Mouse (Mus musculus) erythroblast, embryonic 14.5 days (primary cell): ENCODE data around the gene Osbpl6. TPM values are rescaled to one million over a fixed set of nuclear protein-coding genes. Genes with fewer than 3 reads are reported as not detected.

ENCODE experiments used
- H3K27me3 ChIP-seq: 2 replicates; pipeline ENCODE4 v1.6.1; 2012; ENCODE audit warnings: inconsistent platforms; ENCODE audit not compliant: control insufficient read depth
- H3K36me3 ChIP-seq: 2 replicates; pipeline ENCODE4 v1.6.1; 2012; ENCODE audit warnings: mild to moderate bottlenecking, inconsistent platforms; ENCODE audit not compliant: control insufficient read depth
- H3K4me1 ChIP-seq: 2 replicates; pipeline ENCODE4 v1.6.1; 2012; ENCODE audit warnings: inconsistent platforms; ENCODE audit not compliant: control insufficient read depth
- H3K4me3 ChIP-seq: replicated peaks from 2 replicates; pipeline ENCODE3; 2012; ENCODE audit warnings: moderate library complexity, mild to moderate bottlenecking, inconsistent platforms
- H3K9me3 ChIP-seq: 2 replicates; pipeline ENCODE4 v1.6.1; 2012; ENCODE audit warnings: low read length, inconsistent platforms, mixed read lengths; ENCODE audit not compliant: control insufficient read depth
- GATA1 ChIP-seq: IDR thresholded peaks from 2 replicates; pipeline ENCODE4 v1.6.1; 2012; ENCODE audit warnings: low read length, inconsistent platforms, mixed read lengths
- TAL1 ChIP-seq: IDR thresholded peaks from 3 replicates; pipeline ENCODE4 v1.6.1; 2012; ENCODE audit warnings: low read length, inconsistent platforms, mixed read lengths
- polyA plus RNA-seq: library from polyadenylated mRNA; stranded (reverse); fragments of >175 nt; gene quantifications from 2 replicates; pipeline ENCODE4 v1.2.3, GENCODE M21; 2012

Gene Osbpl6
- polyA plus RNA-seq, 1 experiment, result not detected

GRCm38 (mm10) chr2:76534932-76535331 is 128.6 kb downstream of the Osbpl6 start:
- Histone ChIP-seq H3K27me3 (no peaks in the 10 kb centered on the region), H3K9me3 (peaks cover 9% of the 10 kb centered on the region), H3K4me3 (no peak overlapping the region), H3K36me3 (no peaks in the 10 kb centered on the region), H3K4me1 (no peaks in the 10 kb centered on the region)
- TF ChIP-seq GATA1, result no peak

- Histone ChIP-seq H3K4me3 (no peak overlapping the region), H3K27me3 (no peaks in the 10 kb centered on the region), H3K36me3 (no peaks in the 10 kb centered on the region), H3K9me3 (peaks cover 9% of the 10 kb centered on the region), H3K4me1 (no peaks in the 10 kb centered on the region)
- TF ChIP-seq GATA1 (no peak), TAL1 (no peak)
These were observed 135.6 kb downstream of the Osbpl6 start for GRCm38 (mm10) chr2:76541900-76542299.

- no peak for TF ChIP-seq TAL1
- no peaks in the 10 kb centered on the region for H3K4me1 ChIP-seq
These were observed 136.6 kb downstream of the Osbpl6 start for GRCm38 (mm10) chr2:76542921-76543320.

GRCm38 (mm10) chr2:76545539-76545938 is 139.2 kb downstream of the Osbpl6 start:
- H3K4me3 ChIP-seq, result no peak overlapping the region
- no peaks in the 10 kb centered on the region for H3K27me3 ChIP-seq

More at GRCm38 (mm10) chr2:76542921-76543320, 136.6 kb downstream of the Osbpl6 start:
- no peaks in the 10 kb centered on the region for H3K27me3 ChIP-seq
- no peaks in the 10 kb centered on the region for H3K36me3 ChIP-seq
- H3K9me3 ChIP-seq, result peaks cover 1% of the 10 kb centered on the region; the same call in 1 of the 2 replicates
- no peak overlapping the region for H3K4me3 ChIP-seq

GRCm38 (mm10) chr2:76548171-76548570 is 141.9 kb downstream of the Osbpl6 start:
- H3K4me3 ChIP-seq, result no peak overlapping the region
- H3K4me1 ChIP-seq, result no peaks in the 10 kb centered on the region
- H3K36me3 ChIP-seq, result no peaks in the 10 kb centered on the region
- TF ChIP-seq TAL1 (no peak), GATA1 (no peak)
- H3K9me3 ChIP-seq, result no peaks in the 10 kb centered on the region
- H3K27me3 ChIP-seq, result no peaks in the 10 kb centered on the region

More at GRCm38 (mm10) chr2:76545539-76545938, 139.2 kb downstream of the Osbpl6 start:
- no peaks in the 10 kb centered on the region for H3K4me1 ChIP-seq
- H3K9me3 ChIP-seq, result no peaks in the 10 kb centered on the region
- TF ChIP-seq GATA1, result no peak
- TF ChIP-seq TAL1, result no peak
- no peaks in the 10 kb centered on the region for H3K36me3 ChIP-seq

- TF ChIP-seq TAL1 (no peak), GATA1 (no peak)
- Histone ChIP-seq H3K9me3 (no peaks in the 10 kb centered on the region), H3K36me3 (no peaks in the 10 kb centered on the region), H3K4me3 (no peak overlapping the region), H3K4me1 (no peaks in the 10 kb centered on the region), H3K27me3 (no peaks in the 10 kb centered on the region)
These were observed 142.5 kb downstream of the Osbpl6 start for GRCm38 (mm10) chr2:76548836-76549235.

GRCm38 (mm10) chr2:76549316-76549715 is 143.0 kb downstream of the Osbpl6 start:
- Histone ChIP-seq H3K27me3 (no peaks in the 10 kb centered on the region), H3K4me1 (no peaks in the 10 kb centered on the region), H3K4me3 (no peak overlapping the region), H3K9me3 (no peaks in the 10 kb centered on the region), H3K36me3 (no peaks in the 10 kb centered on the region)
- TF ChIP-seq TAL1 (no peak), GATA1 (no peak)

- Histone ChIP-seq H3K36me3 (no peaks in the 10 kb centered on the region), H3K27me3 (no peaks in the 10 kb centered on the region), H3K4me3 (no peak overlapping the region), H3K4me1 (no peaks in the 10 kb centered on the region), H3K9me3 (no peaks in the 10 kb centered on the region; the same call in 1 of the 2 replicates)
- TF ChIP-seq GATA1 (no peak), TAL1 (no peak)
These were observed 149.7 kb downstream of the Osbpl6 start for GRCm38 (mm10) chr2:76555852-76556558.

- Histone ChIP-seq H3K4me3 (no peak overlapping the region), H3K9me3 (no peaks in the 10 kb centered on the region; the same call in 1 of the 2 replicates), H3K27me3 (no peaks in the 10 kb centered on the region), H3K36me3 (no peaks in the 10 kb centered on the region), H3K4me1 (no peaks in the 10 kb centered on the region)
- TF ChIP-seq TAL1, result no peak
- no peak for TF ChIP-seq GATA1
These were observed 153.8 kb downstream of the Osbpl6 start for GRCm38 (mm10) chr2:76560146-76560545.
